Mouse (Mus musculus) MN1 (cell line): Measurements from ENCODE around the gene Ift140.

Experiments
- DNase-seq: peaks from one replicate; pipeline ENCODE4 v3.0.0-alpha.2; 2016; ENCODE audit warnings: low spot score

Ift140 gene

DNA sequence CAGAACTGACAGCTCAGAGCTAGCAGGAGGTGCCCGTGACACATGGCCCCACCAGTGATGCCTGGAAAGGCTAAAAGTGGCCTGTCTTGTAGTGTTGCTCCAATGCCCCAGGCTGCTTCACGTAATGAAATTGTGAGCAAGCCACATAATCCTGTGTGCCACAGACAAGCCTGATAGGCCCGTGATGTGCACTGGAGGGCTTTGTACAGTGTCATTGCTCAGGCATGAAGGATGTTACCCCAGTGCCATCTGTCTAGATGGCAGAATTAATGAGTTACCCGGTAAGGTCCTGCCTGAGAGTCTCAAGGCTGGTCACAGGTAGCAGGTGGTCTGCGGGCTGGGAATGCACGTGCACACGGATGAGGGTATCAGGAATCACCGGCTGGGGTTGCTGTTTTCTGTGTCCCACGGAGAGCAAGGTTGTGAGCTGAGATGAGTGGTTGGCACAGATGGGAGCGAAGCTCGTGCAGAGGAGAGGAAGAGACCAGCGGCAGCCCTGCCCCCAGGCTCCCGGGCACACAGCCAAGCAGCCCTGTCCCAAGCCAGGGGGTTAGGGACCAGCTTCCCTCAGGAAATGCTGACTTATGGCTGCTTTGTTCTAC, 62.0 kb downstream of the Ift140 start:
- DNase-seq, result peak; percentile 75

DNA sequence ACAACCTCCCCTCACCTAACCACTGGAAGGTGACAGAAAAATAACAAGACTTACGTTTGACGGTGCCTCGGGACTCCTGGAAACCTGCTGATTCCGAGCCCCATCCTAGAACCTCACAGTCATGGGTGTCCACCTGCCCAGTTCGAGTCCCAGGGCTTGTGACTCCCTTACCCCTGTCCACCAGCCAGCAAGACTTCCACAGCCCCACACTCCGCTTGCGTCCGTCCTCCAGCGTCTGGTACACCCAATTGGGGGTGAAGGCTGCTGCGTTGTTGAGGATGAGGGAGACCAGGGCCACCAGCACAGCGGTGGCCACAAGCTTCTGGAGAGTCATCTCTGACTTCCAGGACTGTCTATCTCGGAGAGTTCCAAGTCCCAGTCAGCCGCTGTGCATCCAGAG, 64.3 kb downstream of the Ift140 start:
- DNase-seq, result no peak

DNA sequence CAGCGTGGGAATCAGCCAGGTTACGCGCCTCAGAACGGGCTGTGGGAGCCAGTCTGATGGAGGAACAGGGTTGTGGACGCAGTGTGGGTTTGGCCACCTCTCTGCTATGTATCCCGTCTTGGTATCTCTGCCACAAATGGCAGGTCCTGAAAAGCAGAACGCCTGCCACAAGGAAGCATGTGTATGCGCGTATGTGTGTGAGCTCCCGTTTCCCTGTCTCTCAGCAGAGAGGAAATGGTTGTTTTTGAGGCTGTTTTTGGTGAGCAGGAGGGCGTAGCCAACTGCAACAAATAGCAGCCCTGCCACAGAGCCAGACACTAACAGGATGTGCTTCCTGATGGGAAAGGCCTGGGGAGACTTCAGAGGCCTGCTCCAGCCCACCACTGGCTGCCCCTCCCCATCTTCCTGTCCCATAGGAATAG, 65.1 kb downstream of the Ift140 start:
- no peak for DNase-seq

DNA sequence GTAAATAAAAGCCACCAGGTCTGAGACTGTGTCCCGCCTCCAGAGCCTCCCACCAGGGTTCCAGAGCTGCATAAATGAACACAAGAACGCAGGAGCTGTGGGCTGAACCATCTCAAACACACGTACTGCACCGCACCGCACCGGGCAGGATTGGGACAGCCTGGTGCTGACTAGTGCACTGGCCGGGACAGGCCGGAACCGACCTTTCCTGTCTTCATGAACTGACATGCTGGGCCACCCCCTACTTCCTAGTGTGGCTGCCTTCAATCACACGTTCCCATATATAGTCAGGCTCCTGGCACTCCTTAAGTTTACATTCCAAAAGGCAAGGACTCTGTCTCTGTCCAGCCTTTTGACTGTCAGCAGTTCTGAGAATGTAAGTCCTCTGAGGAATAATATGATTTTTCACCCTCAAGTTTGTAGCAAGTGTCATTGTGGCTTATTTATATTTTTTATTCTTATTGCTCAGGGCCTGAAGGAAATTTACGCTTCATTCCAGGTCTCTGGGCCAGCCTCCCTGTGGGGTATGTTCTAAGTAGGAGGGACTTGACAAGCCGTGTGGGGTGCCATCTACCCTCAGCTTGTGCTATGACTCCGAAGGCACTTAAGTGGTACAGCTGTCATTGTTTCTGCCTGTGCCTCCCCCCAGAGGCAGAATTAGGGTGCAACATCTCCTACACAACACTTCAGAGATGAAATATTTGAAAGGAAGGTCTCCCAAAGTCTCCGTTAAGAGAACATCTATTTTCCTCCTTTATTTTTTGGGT, 66.4 kb downstream of the Ift140 start:
- DNase-seq, result no peak

DNA sequence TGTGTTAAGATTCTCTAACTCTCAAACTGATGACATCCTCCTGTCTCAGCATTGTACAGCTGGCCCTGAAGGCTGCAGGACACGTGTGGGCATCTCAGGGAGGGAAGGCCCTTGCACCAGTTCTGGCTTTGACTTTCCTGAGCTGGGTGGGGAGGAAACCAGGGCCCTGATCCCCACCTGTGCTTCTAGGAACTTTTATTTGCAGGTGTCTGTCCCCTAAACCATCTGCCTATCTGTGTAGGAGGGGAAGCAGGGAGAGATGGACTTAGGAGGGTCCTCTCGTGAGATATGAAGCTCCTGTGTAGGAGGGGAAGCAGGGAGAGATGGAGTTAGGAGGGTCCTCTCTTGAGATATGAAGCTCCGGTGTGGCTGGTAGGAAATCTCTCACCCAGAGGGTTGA, 67.0 kb downstream of the Ift140 start:
- no peak for DNase-seq

DNA sequence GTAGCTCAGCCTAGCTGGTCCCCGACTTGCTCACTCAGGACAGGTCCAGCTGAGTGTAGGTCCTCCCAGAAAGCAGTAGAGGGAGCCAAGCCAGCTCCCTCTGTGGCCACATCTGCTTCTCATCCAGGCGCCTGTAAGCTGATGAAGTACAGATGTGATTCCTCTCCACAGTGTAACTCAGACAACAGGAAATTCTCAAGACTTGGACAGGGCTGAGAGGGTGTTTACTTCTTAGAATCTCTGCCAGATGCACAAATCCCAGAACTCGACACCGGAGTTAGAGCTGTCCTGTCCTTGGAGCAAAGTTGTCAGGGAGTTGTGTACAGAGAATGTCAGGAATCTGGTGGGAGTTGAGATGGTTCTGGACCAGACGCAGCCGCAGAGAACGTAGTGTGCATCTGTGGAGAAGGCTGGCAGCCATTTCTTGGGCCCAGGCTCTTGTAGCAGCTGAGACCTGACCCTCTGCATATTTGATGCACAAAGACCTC, 67.6 kb downstream of the Ift140 start, which contains the start of gene Tmem204:
Tmem204 (minus strand) TSS at position 148 of the 488 bp plus-strand sequence.
- DNase-seq, result peak; percentile 89

DNA sequence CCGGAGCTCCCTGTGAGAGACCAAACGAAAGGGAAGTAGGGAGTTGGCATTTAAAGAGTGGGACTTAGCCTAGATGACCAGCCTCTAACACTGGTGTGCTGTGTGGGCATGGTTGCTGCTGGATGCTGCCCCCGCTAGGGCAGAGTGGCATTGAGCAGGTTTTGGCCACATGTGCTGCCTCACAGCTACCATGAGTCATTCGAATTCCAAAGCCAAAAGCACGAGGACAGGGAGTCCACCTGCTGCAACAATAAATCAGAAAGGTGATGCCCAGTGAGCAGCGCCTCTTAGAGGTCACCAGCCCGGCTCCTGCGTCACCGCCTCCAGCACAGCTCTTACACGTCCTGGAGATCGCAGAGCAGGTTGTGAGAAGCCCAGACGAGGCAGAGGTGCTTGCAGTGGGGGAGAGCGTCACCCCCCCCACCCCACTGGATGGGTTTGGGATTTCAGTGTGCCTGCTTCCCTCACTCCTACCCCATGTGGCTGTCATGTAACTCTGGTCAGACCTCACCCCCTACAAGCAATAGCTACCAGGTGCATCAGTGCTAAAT, 69.0 kb downstream of the Ift140 start:
- DNase-seq, result no peak

DNA sequence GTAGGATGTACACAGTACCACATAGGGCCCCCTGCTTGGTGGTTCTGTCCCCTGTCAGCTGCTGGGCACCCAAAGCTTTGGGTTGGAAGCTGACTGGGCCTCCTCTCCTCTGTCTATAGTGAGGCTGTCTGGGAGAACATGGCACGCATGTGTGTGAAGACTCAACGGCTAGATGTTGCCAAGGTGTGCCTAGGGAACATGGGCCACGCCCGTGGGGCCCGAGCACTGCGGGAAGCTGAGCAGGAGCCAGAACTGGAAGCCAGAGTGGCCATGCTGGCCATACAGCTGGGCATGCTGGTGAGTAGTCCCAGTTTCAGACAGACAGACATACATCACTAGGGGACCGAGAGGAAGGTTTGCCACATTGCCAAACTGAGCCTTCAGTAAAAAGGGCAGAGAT, 70.8 kb downstream of the Ift140 start:
- DNase-seq, result no peak

DNA sequence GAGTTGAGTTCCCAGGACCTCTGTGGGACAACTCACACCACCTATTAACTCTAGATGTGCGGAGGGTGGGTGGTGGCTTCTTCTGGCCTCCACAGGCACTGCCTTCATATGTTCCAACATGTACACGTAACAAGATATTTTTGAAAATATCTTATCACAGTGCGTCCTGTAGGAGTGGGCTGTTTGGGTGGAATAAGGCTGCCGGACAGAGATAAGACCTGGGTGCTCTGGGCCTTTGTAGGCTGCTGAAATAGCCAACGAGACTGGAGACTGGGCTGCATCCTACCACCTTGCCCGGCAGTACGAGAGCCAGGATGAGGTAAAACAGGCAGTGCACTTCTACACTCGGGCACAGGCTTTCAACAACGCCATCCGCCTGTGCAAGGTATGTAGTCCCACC, 73.3 kb downstream of the Ift140 start:
- DNase-seq, result no peak

DNA sequence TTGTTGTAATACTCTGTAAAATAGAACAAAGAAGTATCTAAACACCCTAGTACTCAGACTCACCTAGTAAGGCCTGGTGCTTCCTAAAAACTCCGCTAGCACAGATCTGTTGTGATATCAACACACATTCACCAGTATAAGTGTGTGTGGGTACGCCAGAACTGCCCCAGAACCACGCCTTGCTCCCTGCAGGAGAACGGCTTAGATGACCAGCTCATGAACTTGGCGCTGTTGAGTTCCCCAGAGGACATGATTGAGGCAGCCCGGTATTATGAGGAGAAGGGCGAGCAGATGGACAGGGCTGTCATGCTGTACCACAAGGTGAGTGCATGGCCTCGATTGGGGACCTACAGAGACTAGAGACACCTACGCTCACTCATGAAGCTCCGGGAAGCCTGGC, 74.6 kb downstream of the Ift140 start:
- DNase-seq, result no peak

DNA sequence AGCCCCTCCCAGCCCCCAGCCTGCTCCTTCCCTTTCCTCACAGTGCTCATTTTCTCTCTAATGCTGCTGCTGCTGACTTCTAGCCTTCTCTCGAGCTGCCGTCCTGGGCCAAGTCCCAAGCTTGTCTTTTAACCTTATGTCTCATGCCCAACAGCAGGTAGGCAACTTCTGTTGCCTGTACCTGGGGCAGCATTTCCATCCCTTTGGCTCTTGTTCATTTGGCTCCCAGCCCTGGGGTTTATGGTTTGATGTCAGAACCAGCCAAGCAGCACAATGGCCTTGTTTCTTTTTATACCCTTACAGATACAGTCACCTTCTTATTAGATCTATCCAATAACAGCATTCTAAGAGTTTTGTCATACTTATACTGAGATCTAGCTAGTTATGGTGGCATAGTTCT, 80.3 kb downstream of the Ift140 start:
- no peak for DNase-seq

DNA sequence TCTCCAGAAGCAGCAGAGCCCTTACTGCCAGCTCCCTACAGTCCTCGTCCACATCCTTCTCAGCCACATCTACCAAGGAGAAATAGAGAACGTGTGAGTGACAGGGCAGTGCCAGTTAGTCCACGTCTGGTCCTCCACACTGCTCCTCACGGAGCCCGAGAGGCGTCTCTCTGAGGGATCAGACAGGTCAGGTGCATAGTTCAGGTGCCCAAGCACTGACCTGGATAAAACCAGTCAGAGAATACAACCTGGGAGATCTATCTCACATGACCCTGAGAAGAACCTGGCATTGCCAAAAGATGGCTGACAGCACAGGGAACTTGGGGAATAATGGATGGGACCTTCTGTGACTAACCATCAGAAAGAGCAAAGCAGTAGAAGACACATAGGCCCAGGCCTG, 84.2 kb downstream of the Ift140 start:
- no peak for DNase-seq

DNA sequence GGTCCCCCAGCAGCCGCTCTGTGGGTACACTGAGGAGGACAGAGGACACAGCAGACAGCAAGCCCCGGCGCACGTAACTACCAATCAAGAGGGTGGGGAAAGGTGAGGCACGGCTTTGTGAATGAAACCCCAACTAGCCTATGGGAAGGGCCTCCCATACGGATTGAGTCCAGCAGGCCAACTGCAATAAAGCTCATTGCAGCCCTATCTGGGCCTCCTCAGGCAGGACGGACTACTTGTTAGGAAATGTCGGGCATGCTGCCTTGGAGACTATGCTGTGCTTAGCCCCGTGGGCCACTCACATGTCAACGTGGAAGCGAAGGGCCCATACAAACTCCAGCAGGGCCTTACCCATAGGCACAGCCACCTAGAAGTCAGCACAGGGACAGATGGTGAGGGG, 85.5 kb downstream of the Ift140 start:
- no peak for DNase-seq

DNA sequence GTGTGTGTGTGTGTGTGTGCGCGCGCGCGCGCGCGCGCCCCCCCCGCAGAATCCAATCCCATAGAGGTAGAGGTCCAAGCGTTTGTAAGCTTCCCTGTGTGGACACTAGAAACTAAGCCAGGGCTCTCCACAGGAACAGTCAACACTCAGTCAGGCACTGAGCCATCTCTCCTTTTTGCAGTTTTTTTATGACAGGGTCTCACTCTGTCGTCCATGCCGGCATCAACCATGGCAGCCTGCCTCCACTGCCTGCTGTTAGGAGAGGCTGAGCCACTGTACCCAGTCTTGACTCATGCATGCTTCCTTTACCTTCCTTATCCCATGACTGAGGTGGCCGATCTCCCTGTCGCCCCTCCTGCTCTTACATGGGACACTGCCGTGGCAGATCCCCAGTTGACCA, 91.9 kb downstream of the Ift140 start:
- no peak for DNase-seq

DNA sequence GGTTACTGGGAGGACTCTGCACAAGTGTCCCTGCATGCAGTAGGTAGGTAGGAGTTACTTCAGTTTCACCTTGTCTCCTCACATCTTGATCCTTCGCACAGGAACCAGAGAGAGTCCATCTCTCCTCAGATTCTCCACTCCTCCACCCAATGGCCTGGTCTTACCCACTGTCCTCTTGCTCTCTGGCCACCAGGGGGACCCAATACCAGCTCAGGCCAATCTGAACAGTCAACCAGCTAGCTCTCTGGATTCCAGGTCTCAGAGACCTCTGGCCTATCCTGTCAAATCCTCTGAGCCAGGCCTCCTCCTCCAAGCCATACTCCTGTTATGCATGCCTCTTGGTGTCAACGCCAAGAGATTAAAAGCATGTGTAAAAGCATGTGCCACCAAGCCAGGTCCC, 93.7 kb downstream of the Ift140 start:
- DNase-seq, result peak; percentile 82

DNA sequence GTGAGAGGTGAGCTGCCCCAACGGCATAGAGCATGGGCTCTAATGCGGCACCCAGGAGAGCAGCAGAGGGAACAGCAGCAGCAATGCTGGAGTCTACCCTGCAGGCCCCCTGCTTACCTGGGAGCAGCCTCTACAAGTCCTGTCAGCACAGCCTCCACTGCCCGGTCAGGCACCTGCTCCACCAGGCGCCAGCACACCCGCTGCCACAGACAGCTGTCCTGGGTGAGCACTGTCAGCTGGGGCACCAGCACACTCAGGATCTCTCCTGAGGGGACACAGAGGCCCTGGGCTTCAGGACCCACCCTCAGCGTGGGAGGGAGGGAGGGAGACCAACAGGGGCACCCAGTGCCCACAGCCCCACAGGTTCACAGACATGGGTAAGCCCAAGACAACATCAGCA, 94.7 kb downstream of the Ift140 start:
- no peak for DNase-seq

DNA sequence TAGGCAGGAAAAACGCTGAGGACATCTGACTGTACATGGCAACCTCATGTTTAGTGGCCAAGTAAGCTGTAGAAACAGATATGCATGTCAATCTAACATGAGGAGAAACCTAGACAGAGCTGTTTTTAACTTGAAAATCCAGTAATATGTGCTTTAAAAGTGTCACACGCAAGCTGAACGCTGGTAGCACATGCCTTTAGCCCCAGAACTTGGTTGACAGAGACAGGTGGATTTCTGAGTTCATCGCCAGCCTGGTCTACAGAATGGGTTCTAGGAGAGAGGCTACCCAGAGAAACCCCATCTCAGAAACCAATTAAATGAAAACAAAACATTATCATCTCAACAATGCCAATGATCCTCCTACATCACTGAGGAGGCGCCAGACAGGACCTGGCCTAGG, 95.3 kb downstream of the Ift140 start:
- no peak for DNase-seq

DNA sequence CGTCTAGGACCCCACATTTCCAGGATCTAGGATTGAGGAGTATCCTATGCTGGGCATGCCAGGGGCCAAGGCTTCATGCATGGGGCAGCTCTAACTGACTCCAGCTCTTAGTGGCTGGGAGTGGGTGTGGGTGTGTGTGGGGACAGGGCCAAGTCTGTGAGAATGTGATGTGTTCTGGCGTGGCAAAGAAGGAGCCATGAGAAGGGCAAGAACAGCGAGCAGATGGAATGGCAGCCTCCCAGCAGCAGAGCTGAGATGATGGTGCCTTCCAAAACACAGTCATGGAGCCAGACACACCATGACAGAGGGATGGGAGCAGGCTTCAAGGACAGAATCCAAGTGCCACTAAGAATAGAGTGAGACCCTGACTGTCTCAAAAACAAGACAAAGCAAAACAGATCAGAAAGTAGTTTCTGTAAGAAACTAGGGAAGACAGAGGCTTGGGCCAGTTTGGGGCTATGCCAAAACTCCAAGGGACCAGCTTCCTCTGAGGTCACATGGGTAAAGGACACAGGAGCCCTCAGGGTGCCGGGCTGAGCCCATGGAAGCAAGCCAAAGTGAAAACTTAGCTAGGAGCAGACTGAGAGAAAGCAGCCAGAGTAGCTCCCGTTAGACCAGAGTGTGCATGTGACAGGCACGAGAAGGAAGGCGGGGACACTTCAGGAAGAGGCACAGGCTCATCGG, 96.0 kb downstream of the Ift140 start:
- peak; percentile 53 for DNase-seq

DNA sequence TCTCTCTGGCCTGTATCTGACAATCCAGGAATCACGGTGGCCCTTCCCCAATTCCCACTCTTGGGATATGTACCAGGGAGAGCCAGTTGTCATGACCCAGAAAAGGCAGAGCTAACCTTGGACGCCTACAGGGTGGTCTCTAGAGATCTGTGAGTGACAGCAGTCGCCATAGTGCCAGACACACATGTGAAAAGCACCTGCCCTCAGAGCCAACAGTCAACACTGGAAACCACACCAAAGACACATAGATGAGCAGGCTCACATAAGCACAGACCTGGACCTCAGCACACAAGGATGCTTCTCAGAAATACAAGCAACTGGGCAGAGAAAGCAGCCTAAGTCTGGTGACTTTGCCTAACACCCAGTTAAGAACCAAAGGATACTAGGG, 96.5 kb downstream of the Ift140 start:
- no peak for DNase-seq

DNA sequence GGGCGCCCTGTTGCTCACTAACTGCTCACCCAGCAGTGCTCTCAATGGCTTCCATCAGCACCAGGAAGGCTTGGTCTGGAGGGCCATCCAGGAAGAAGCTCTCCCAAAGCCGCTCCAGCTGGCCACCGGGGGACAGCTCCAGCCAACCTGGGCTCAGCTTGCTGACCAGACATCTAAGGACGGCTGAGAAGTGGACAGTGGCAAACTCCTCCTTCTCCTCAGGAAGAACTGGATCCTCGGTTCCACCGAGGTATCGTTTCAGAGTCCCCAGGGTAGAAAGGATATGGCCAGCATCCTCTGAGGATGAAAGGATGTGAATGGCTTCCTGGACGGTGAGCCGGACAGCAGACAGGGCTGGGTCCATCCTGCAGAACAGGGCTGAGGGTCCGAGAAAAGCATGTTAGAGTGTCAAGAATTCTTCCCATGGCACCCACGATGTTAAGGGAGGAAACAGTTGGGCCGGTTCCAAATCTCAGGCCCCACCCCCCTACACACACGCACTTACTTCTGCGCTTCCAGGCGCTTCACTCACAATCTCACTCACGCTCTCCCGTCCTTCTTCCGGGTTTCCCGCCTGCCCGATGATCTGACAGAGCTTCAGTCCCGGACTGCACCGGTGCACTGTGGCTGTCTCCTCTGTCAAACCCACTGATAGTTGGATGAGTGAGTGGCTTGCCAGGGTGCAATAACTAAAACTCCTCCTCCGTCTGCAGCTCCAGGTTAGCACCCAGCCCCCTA, 99.2 kb downstream of the Ift140 start:
- peak; percentile 37 for DNase-seq

DNA sequence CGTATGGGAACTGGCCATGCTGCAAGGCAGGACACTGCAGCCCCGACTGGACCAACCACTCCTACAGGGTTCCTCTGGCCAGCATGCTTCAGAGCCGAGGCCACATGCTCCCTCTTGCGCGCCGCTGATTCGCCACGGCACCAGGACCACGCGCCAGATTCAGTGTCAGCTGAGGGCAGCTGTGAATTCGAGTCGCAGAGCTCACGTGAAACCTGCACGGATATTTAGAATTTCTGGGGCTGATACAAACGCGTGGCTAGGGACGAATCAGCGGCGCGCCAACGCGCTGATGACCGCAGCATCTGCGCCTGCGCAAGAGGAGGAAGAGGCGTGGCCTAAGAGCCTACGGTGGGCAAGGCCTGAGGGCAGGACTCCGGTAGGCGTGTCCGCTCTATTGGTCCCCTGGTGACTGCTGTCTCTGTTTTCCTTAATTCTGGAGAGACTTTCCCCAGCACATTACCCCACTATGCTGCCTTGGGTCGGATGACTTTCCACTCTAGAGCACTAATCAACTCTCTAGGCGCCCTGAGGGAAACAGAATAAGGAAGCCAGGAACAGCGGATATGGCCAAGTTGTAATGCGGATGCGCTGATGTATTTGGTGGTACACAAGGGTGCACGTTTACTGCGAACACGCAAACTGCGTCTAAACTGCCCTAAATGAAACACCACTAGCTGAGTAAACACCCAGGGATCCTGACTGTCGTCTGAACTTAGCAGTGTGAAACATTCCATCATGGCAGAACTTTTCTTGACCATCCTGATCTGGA, 100.0 kb downstream of the Ift140 start, which contains the start of gene Telo2:
Telo2 (minus strand) TSS at position 304 of the 769 bp plus-strand sequence.
- DNase-seq, result peak; percentile 95
